Mouse (Mus musculus) ES-E14 (cell line): ENCODE measurements around the gene Anapc4.

Experiments used
- CHD2 ChIP-seq: IDR thresholded peaks from 2 replicates; pipeline ENCODE4 v1.6.1; 2014; ENCODE audit warnings: mild to moderate bottlenecking, low read depth, low read length, inconsistent platforms
- HCFC1 ChIP-seq: IDR thresholded peaks from 2 replicates; pipeline ENCODE4 v1.6.1; 2012; ENCODE audit warnings: low read length, inconsistent platforms, borderline replicate concordance; ENCODE audit not compliant: insufficient read depth
- MAFK ChIP-seq: IDR thresholded peaks from 2 replicates; pipeline ENCODE4 v1.6.1; 2014; ENCODE audit warnings: mild to moderate bottlenecking, low read depth, low read length, inconsistent platforms; ENCODE audit not compliant: insufficient read depth
- ZC3H11A ChIP-seq: IDR thresholded peaks from 2 replicates; pipeline ENCODE4 v1.6.1; 2012; ENCODE audit warnings: low read depth, mild to moderate bottlenecking, inconsistent platforms, low read length, borderline replicate concordance
- ZNF384 ChIP-seq: IDR thresholded peaks from 2 replicates; pipeline ENCODE4 v1.6.1; 2012; ENCODE audit warnings: low read depth, low read length, inconsistent platforms

- no peak for TF ChIP-seq ZC3H11A
- TF ChIP-seq ZNF384, result no peak
- TF ChIP-seq MAFK, result no peak
- TF ChIP-seq HCFC1, result no peak
- TF ChIP-seq CHD2, result no peak
Measured at GRCm38 (mm10) chr5:52834386-52834785, 574 bp downstream of the Anapc4 start.
